Mouse (Mus musculus): ENCODE results near the gene Pak7. TPM values are rescaled to one million over a fixed set of nuclear protein-coding genes. Genes with fewer than 3 reads are reported as not detected.
"Not testable (repeated sequence)": the region's sequence is repeated elsewhere in the genome, so short reads cannot be mapped to it uniquely, and the experiment has no call there.

Pak7 gene
- polyA plus RNA-seq, 1 experiment from 2014 or later: not detected

- no peak for DNase-seq
- Histone ChIP-seq H3K27ac (ENCODE audit: low read depth) (no peak overlapping the region), H3K9me3 (ENCODE audit: low read length) (no peaks in the 10 kb centered on the region), H3K9ac (replicated peaks) (no peak overlapping the region), H3K4me2 (ENCODE audit: low read depth, low read length) (no peak overlapping the region), H3K4me3 (ENCODE audit: low read depth, low read length) (no peak overlapping the region), H3K4me1 (ENCODE audit: insufficient read depth) (no peaks in the 10 kb centered on the region), H3K36me3 (replicated peaks; ENCODE audit: insufficient read depth, low read length) (no peaks in the 10 kb centered on the region), H3K27me3 (ENCODE audit: insufficient read depth, low read length) (no peaks in the 10 kb centered on the region)
- 62% methylated on average over 1 of the region's 1 CpGs for WGBS (ENCODE audit: insufficient replicate concordance)
- TF ChIP-seq EP300 (IDR thresholded peaks at IDR 0.05; ENCODE audit: low read depth) (no peak), CTCF (IDR thresholded peaks at IDR 0.05; ENCODE audit: low read depth) (no peak)
- ATAC-seq: no peak
Observed at GRCm38 (mm10) chr2:136372361-136372760, 15.4 kb downstream of the Pak7 start.

- Histone ChIP-seq H3K27ac (ENCODE audit: low read depth) (no peak overlapping the region), H3K4me2 (ENCODE audit: low read depth, low read length) (no peak overlapping the region), H3K36me3 (replicated peaks; ENCODE audit: insufficient read depth, low read length) (no peaks in the 10 kb centered on the region), H3K27me3 (ENCODE audit: insufficient read depth, low read length) (no peaks in the 10 kb centered on the region), H3K9ac (replicated peaks) (no peak overlapping the region), H3K9me3 (ENCODE audit: low read length) (no peaks in the 10 kb centered on the region), H3K4me3 (ENCODE audit: low read depth, low read length) (no peak overlapping the region), H3K4me1 (ENCODE audit: insufficient read depth) (no peaks in the 10 kb centered on the region)
- no peak for ATAC-seq
- 84% methylated on average over 2 of the region's 2 CpGs for WGBS (ENCODE audit: insufficient replicate concordance)
- TF ChIP-seq EP300 (IDR thresholded peaks at IDR 0.05; ENCODE audit: low read depth) (no peak), CTCF (IDR thresholded peaks at IDR 0.05; ENCODE audit: low read depth) (no peak)
- no peak for DNase-seq
Observed at GRCm38 (mm10) chr2:136351393-136352096, 36.2 kb downstream of the Pak7 start.

- Histone ChIP-seq H3K4me2 (ENCODE audit: low read depth, low read length) (no peak overlapping the region), H3K9me3 (ENCODE audit: low read length) (no peaks in the 10 kb centered on the region), H3K36me3 (replicated peaks; ENCODE audit: insufficient read depth, low read length) (no peaks in the 10 kb centered on the region), H3K27me3 (ENCODE audit: insufficient read depth, low read length) (no peaks in the 10 kb centered on the region), H3K4me3 (ENCODE audit: low read depth, low read length) (no peak overlapping the region), H3K27ac (ENCODE audit: low read depth) (no peak overlapping the region), H3K9ac (replicated peaks) (no peak overlapping the region), H3K4me1 (ENCODE audit: insufficient read depth) (no peaks in the 10 kb centered on the region)
- no peak for TF ChIP-seq EP300 (IDR thresholded peaks at IDR 0.05; ENCODE audit: low read depth)
- no peak for TF ChIP-seq CTCF (IDR thresholded peaks at IDR 0.05; ENCODE audit: low read depth)
- no peak for ATAC-seq
- no peak for DNase-seq
- WGBS (ENCODE audit: insufficient replicate concordance): 70% methylated on average over 3 of the region's 3 CpGs
Observed at GRCm38 (mm10) chr2:136350459-136350858, 37.3 kb downstream of the Pak7 start.

- TF ChIP-seq EP300 (IDR thresholded peaks at IDR 0.05; ENCODE audit: low read depth) (no peak), CTCF (IDR thresholded peaks at IDR 0.05; ENCODE audit: low read depth) (no peak)
- Histone ChIP-seq H3K36me3 (replicated peaks; ENCODE audit: insufficient read depth, low read length) (no peaks in the 10 kb centered on the region), H3K4me2 (ENCODE audit: low read depth, low read length) (no peak overlapping the region), H3K9me3 (ENCODE audit: low read length) (no peaks in the 10 kb centered on the region), H3K27me3 (ENCODE audit: insufficient read depth, low read length) (no peaks in the 10 kb centered on the region), H3K9ac (replicated peaks) (no peak overlapping the region), H3K27ac (ENCODE audit: low read depth) (no peak overlapping the region), H3K4me3 (ENCODE audit: low read depth, low read length) (no peak overlapping the region), H3K4me1 (ENCODE audit: insufficient read depth) (no peaks in the 10 kb centered on the region)
- no peak for ATAC-seq
- no peak for DNase-seq
- WGBS (ENCODE audit: insufficient replicate concordance): 65% methylated on average over 8 of the region's 8 CpGs
Observed at GRCm38 (mm10) chr2:136349671-136350275, 38.0 kb downstream of the Pak7 start.

- H3K9me3 ChIP-seq (ENCODE audit: low read length); H3K4me2 ChIP-seq (ENCODE audit: low read depth, low read length); DNase-seq; H3K27me3 ChIP-seq (ENCODE audit: insufficient read depth, low read length); H3K4me1 ChIP-seq (ENCODE audit: insufficient read depth); H3K9ac ChIP-seq (replicated peaks); ATAC-seq; H3K36me3 ChIP-seq (replicated peaks; ENCODE audit: insufficient read depth, low read length); H3K27ac ChIP-seq (ENCODE audit: low read depth); H3K4me3 ChIP-seq (ENCODE audit: low read depth, low read length): not testable (repeated sequence)
- WGBS (ENCODE audit: insufficient replicate concordance): 75% methylated on average over 4 of the region's 4 CpGs
Observed at GRCm38 (mm10) chr2:136344240-136344780, 43.5 kb downstream of the Pak7 start.

- Histone ChIP-seq H3K4me3 (ENCODE audit: low read depth, low read length) (no peak overlapping the region), H3K27me3 (ENCODE audit: insufficient read depth, low read length) (no peaks in the 10 kb centered on the region), H3K4me2 (ENCODE audit: low read depth, low read length) (no peak overlapping the region), H3K4me1 (ENCODE audit: insufficient read depth) (no peaks in the 10 kb centered on the region), H3K9me3 (ENCODE audit: low read length) (no peaks in the 10 kb centered on the region), H3K27ac (ENCODE audit: low read depth) (no peak overlapping the region), H3K36me3 (replicated peaks; ENCODE audit: insufficient read depth, low read length) (no peaks in the 10 kb centered on the region), H3K9ac (replicated peaks) (no peak overlapping the region)
- WGBS (ENCODE audit: insufficient replicate concordance): 61% methylated on average over 1 of the region's 1 CpGs
- no peak for TF ChIP-seq EP300 (IDR thresholded peaks at IDR 0.05; ENCODE audit: low read depth)
- TF ChIP-seq CTCF (IDR thresholded peaks at IDR 0.05; ENCODE audit: low read depth): no peak
- DNase-seq (no peak), ATAC-seq (no peak)
Observed at GRCm38 (mm10) chr2:136329974-136330373, 57.8 kb downstream of the Pak7 start.
